Mouse (Mus musculus) erythroblast, embryonic 14.5 days (primary cell): Measurements from ENCODE around the gene Thnsl1. TPM values are rescaled to one million over a fixed set of nuclear protein-coding genes. Genes with fewer than 3 reads are reported as not detected.

ENCODE experiments used
- H3K27me3 ChIP-seq: 2 replicates; pipeline ENCODE4 v1.6.1; 2012; ENCODE audit warnings: inconsistent platforms; ENCODE audit not compliant: control insufficient read depth
- H3K36me3 ChIP-seq: 2 replicates; pipeline ENCODE4 v1.6.1; 2012; ENCODE audit warnings: mild to moderate bottlenecking, inconsistent platforms; ENCODE audit not compliant: control insufficient read depth
- H3K4me1 ChIP-seq: 2 replicates; pipeline ENCODE4 v1.6.1; 2012; ENCODE audit warnings: inconsistent platforms; ENCODE audit not compliant: control insufficient read depth
- H3K4me3 ChIP-seq: replicated peaks from 2 replicates; pipeline ENCODE3; 2012; ENCODE audit warnings: moderate library complexity, mild to moderate bottlenecking, inconsistent platforms
- H3K9me3 ChIP-seq: 2 replicates; pipeline ENCODE4 v1.6.1; 2012; ENCODE audit warnings: low read length, inconsistent platforms, mixed read lengths; ENCODE audit not compliant: control insufficient read depth
- GATA1 ChIP-seq: IDR thresholded peaks from 2 replicates; pipeline ENCODE4 v1.6.1; 2012; ENCODE audit warnings: low read length, inconsistent platforms, mixed read lengths
- TAL1 ChIP-seq: IDR thresholded peaks from 3 replicates; pipeline ENCODE4 v1.6.1; 2012; ENCODE audit warnings: low read length, inconsistent platforms, mixed read lengths
- polyA plus RNA-seq: library from polyadenylated mRNA; stranded (reverse); fragments of >175 nt; gene quantifications from 2 replicates; pipeline ENCODE4 v1.2.3, GENCODE M21; 2012

Thnsl1 gene
- 0.19 TPM in 1 of 2 replicates, not detected in the other for polyA plus RNA-seq

DNA sequence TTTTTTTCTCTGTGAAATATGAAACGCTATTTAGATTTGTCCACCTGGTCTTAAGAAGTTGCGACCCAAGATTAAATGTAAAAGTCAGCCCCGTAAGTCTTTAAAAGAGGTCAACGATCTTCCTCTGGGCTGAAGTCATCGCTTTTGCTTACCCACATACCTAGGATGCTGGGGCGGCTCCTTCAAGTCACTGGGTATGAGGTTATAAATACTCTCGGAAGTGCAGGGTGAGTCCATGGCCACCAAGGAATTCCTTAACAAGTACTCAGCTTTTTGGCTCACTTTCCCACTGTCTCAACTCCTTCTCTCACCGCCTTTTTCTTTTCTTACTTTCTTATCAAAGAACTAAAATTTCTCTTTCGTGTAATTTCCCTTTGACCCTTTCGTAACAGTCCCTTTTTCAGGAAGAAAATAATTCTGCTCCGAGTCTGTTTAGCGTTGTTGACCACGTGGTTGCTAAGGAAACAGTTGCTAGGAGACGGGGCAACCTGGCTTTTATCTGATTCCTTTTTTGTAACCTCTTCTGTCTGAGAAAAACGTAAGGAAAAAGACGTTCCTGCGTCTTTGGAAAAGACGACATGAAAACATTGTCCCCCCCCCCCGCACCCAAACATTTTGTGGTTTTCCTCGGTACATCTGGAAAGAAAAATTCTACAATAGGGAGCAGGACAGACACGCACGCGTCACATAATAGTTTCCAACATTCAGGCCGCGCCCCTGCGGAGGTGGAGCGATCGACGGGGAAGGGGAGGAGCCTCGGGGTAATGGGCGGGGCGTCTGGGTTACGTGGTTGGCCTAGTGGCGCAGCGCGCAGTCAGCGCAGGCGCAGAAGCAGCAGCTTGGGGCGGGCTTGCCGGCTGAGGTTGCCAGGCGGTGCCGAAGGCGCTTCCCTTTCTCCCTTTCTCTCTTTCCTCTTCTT, at the start of gene Thnsl1, which contains the start of gene Enkur:
Gene Thnsl1 (plus strand): TSS at position 813 of the 919 bp plus-strand sequence.
Gene Enkur (minus strand): TSS at position 454 of the 919 bp plus-strand sequence.
- Histone ChIP-seq H3K9me3 (no peaks in the 10 kb centered on the region), H3K4me1 (peaks cover 15% of the 10 kb centered on the region), H3K36me3 (no peaks in the 10 kb centered on the region), H3K27me3 (no peaks in the 10 kb centered on the region), H3K4me3 (peak within 1 kb of the TSS; percentile 77)
- TF ChIP-seq GATA1 (peak; percentile 79), TAL1 (no peak)

DNA sequence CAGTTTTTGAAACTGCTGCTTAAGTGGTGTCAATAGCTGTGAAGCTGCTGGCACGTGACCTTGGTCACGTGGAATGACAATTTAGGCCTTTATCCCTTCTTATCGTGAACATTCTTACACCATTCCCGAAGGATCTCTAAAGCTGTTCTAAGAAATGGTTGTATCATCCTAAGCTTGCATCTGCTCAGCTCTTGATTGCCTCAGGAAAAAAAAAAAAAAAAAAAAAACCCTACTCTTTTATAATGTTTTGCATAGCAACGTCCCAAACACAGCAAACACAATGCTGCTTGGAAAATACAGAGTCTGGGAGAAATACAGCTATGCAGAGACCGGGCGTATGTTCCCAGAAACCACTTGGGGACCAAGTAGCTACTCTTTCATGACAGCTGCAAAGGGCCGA, 41.2 kb upstream of the Thnsl1 start:
- Histone ChIP-seq H3K27me3 (no peaks in the 10 kb centered on the region), H3K4me3 (no peak overlapping the region), H3K4me1 (no peaks in the 10 kb centered on the region), H3K9me3 (no peaks in the 10 kb centered on the region), H3K36me3 (no peaks in the 10 kb centered on the region)
- TF ChIP-seq GATA1 (no peak), TAL1 (no peak)

DNA sequence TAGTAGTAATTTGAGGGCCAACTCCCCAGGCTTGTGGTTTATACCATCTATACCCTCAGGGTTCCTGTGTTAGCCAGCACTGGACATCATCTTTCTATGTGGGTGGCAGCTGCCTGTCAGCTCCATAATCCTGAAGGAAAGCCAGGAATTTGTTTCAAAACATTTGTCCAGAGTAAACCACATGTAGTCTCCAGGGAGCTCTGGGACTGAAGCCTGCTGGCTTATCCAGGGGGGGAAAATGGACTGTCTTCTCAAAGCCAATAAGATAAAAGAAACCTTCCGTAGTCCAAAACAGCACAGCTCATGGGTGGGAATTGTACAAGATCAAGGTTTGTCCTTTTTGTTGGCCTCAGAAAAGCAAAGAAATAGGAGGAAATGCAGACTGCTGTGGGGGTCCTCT, 37.6 kb upstream of the Thnsl1 start:
- H3K9me3 ChIP-seq, result no peaks in the 10 kb centered on the region
- TF ChIP-seq GATA1 (no peak), TAL1 (no peak)
- H3K27me3 ChIP-seq, result no peaks in the 10 kb centered on the region
- no peaks in the 10 kb centered on the region for H3K4me1 ChIP-seq
- H3K36me3 ChIP-seq, result no peaks in the 10 kb centered on the region
- no peak overlapping the region for H3K4me3 ChIP-seq

DNA sequence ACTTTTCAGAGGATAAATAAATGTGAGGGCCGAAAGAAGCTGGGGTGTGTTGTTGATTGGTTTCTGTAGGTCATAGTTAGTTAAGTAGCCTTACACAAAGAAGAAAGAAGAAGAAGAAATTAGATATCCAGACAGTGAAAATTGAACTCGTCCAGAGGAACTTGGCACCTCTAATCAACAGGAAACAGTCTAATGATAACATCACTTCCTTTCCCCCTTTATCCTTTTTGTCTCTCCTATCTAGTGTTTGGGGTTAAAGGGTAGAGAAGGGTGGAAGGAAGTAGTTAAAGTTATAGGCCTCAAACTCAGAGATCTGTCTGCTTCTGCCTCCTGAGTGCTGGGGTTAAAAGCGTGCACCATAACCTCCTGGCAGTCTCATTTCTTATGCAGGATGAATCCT, 32.7 kb upstream of the Thnsl1 start:
- Histone ChIP-seq H3K4me3 (no peak overlapping the region), H3K9me3 (no peaks in the 10 kb centered on the region), H3K4me1 (no peaks in the 10 kb centered on the region), H3K36me3 (no peaks in the 10 kb centered on the region), H3K27me3 (no peaks in the 10 kb centered on the region)
- TF ChIP-seq TAL1, result no peak
- TF ChIP-seq GATA1, result no peak

DNA sequence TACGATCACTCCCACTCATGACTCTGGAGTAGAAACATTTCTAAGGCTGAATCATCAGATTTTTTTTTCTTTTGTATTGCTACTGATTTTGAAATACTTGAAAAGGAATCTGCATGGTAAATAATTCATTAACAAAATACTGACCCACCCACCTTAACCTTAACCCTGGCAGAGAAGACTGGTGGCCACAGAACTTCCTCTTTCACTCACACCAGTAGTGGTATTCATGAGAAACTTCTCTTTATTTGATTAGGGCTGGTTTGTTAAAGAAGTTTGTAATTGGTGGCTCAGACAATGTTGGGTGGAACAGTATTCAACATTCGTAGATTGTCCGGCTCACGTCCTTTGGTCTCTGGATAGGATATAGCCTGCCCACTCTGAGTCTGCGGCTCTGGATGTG, 26.4 kb upstream of the Thnsl1 start:
- no peak overlapping the region for H3K4me3 ChIP-seq
- H3K4me1 ChIP-seq, result no peaks in the 10 kb centered on the region
- TF ChIP-seq GATA1, result no peak
- no peak for TF ChIP-seq TAL1
- no peaks in the 10 kb centered on the region for H3K36me3 ChIP-seq
- H3K9me3 ChIP-seq, result no peaks in the 10 kb centered on the region
- H3K27me3 ChIP-seq, result no peaks in the 10 kb centered on the region

DNA sequence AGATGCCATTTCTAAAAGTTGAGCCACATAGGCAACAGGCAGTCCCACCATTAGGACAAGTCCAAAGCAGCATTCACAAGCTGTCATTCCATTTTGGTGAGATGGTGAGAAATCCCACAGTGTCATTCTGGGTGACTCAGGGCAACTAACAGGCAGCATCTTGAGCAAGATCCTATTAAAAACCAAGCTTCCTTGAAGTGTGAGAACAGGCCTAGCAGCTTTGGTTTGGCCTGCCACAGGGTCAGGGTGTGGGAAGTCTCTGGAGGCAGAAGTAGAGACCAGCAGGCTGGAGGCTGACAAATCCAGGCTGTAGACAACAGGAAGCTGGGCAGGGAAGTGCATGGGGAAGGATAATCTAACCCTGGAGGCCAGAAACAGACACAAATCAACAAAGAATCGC, 22.7 kb upstream of the Thnsl1 start:
- Histone ChIP-seq H3K36me3 (no peaks in the 10 kb centered on the region), H3K9me3 (no peaks in the 10 kb centered on the region), H3K4me3 (no peak overlapping the region), H3K27me3 (no peaks in the 10 kb centered on the region), H3K4me1 (no peaks in the 10 kb centered on the region)
- TF ChIP-seq GATA1, result no peak
- no peak for TF ChIP-seq TAL1

DNA sequence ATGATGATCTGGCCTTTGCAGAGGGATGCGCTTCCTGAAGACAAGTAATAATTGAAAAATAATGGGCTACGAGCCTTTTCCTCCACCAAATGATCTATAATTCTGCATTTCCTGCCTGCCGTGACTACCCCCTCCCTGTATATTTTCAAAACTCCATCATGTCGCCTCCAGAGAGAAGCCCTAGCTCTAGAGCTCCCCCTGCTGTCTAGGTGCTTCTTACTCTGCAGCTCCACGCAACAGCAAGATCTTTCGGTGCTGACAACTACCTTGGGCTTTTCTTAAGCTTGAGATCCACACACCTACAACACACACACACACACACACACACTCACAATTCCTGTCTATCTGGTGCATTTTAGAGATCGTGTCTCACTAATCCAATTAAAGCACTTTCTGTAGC, 17.9 kb upstream of the Thnsl1 start:
- no peak overlapping the region for H3K4me3 ChIP-seq
- TF ChIP-seq TAL1 (no peak), GATA1 (no peak)
- no peaks in the 10 kb centered on the region for H3K27me3 ChIP-seq

DNA sequence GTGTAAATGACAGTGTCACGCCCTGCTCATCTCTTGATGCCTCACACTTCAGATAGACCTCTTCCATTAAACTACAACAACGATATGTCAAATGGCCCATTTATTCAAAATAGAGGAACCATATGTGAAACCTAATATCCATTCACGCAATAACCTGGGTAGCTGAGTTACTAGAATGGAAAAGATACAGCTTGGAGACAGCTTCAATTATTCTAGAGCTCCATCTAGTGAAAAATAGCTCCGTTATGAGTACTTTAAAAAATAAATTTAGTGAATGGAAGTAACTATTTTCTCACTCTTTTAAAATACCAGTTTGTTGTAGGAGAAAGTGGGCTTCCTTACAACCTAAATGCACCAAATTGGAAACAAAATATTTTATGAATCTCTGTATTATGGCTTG, 16.9 kb upstream of the Thnsl1 start:
- H3K4me1 ChIP-seq, result no peaks in the 10 kb centered on the region
- no peak for TF ChIP-seq GATA1
- TF ChIP-seq TAL1, result no peak
- no peaks in the 10 kb centered on the region for H3K9me3 ChIP-seq
- H3K4me3 ChIP-seq, result no peak overlapping the region
- no peaks in the 10 kb centered on the region for H3K27me3 ChIP-seq
- H3K36me3 ChIP-seq, result no peaks in the 10 kb centered on the region

More for the DNA sequence above, 17.9 kb upstream of the Thnsl1 start:
- Histone ChIP-seq H3K4me1 (no peaks in the 10 kb centered on the region), H3K36me3 (no peaks in the 10 kb centered on the region), H3K9me3 (no peaks in the 10 kb centered on the region)

DNA sequence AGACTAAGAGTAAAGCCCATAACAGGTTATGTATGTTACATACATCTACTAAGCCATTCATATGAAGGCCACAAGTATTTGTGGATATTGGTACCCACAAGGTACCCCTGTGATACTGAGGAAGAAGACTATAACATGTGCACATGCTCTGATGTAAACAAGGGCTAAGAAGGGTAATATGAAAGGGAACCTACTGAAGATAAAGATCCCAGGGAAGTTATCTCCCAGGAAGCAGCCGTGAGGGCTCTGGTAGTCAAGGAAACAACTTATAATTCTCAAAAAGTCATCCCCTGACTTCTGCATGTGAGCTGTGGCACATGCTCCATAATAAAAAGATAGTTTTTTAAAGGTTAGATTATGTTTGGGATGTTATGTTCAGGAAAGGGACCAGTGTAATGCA, 14.3 kb upstream of the Thnsl1 start:
- no peak overlapping the region for H3K4me3 ChIP-seq
- no peaks in the 10 kb centered on the region for H3K36me3 ChIP-seq
- no peaks in the 10 kb centered on the region for H3K4me1 ChIP-seq
- TF ChIP-seq GATA1 (no peak), TAL1 (no peak)
- H3K27me3 ChIP-seq, result no peaks in the 10 kb centered on the region
- no peaks in the 10 kb centered on the region for H3K9me3 ChIP-seq

DNA sequence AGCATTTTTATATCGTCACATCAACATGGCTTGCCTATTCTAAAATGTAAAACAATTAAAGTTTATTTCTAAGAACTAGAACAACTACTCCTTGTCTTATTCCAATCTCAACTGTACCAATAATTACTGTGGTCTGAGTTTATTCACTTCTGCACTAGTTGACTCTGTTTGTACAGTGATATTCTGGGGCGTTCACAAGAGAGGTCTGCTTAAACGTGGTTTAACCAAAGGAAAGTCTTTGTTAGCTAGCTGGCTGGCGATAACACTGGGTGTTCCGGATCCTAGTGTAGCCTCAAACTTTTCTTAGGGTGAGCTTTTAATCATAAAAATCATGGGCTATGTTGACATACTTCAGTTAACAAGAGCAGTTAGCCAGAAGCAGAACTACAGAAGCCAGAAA, 10.3 kb upstream of the Thnsl1 start:
- Histone ChIP-seq H3K36me3 (no peaks in the 10 kb centered on the region), H3K4me3 (no peak overlapping the region), H3K4me1 (no peaks in the 10 kb centered on the region), H3K9me3 (no peaks in the 10 kb centered on the region), H3K27me3 (no peaks in the 10 kb centered on the region)
- TF ChIP-seq TAL1, result no peak
